Mouse (Mus musculus) stomach, postnatal 0 days (tissue): ENCODE measurements around the gene Coro1b. TPM values are rescaled to one million over a fixed set of nuclear protein-coding genes. Genes with fewer than 3 reads are reported as not detected.

Experiments used
- ATAC-seq: fragments of 200-750 bp; cut with Nextera tagmentation; 2 replicates; pipeline ENCODE4 v1.8.0; 2017; ENCODE audit not compliant: low FRiP score, low TSS enrichment
- DNase-seq: peaks from one replicate; pipeline ENCODE4 v3.0.0-alpha.2; 2016; ENCODE audit warnings: low spot score
- H3K27ac ChIP-seq: fragments of 300-500 bp; sonication (generic); replicated peaks from 2 replicates; pipeline ENCODE4 v1.5.1; 2014; ENCODE audit warnings: mild to moderate bottlenecking, control low read depth
- H3K27me3 ChIP-seq: fragments of 300-500 bp; sonication (generic); 2 replicates; pipeline ENCODE4 v1.6.1; 2014; ENCODE audit warnings: low read length; ENCODE audit not compliant: control insufficient read depth, insufficient read depth
- H3K36me3 ChIP-seq: fragments of 300-500 bp; sonication (generic); 2 replicates; pipeline ENCODE4 v1.6.1; 2014; ENCODE audit warnings: low read length, mixed read lengths; ENCODE audit not compliant: control insufficient read depth, insufficient read depth
- H3K4me1 ChIP-seq: fragments of 300-500 bp; sonication (generic); replicated peaks from 2 replicates; pipeline ENCODE4 v1.6.1; 2014; ENCODE audit warnings: antibody characterized with exemption; ENCODE audit not compliant: control insufficient read depth, insufficient read depth
- H3K4me2 ChIP-seq: fragments of 300-500 bp; sonication (generic); replicated peaks from 2 replicates; pipeline ENCODE4 v1.6.1; 2014; ENCODE audit warnings: low read depth, mild to moderate bottlenecking, control low read depth, moderate library complexity
- H3K4me3 ChIP-seq: fragments of 300-500 bp; sonication (generic); 2 replicates; pipeline ENCODE4 v1.5.1; 2014; ENCODE audit warnings: low read depth, low read length, control low read depth
- H3K9ac ChIP-seq: fragments of 300-500 bp; sonication (generic); 2 replicates; pipeline ENCODE4 v1.6.1; 2014; ENCODE audit warnings: mild to moderate bottlenecking, low read length, control low read depth, mixed read lengths
- H3K9me3 ChIP-seq: fragments of 300-500 bp; sonication (generic); 2 replicates; pipeline ENCODE4 v1.6.1; 2016; ENCODE audit warnings: low read length; ENCODE audit not compliant: control insufficient read depth
- CTCF ChIP-seq: IDR thresholded peaks from 2 replicates; pipeline ENCODE4 v1.5.1; 2016; ENCODE audit warnings: antibody characterized with exemption, low read depth, mild to moderate bottlenecking, moderate library complexity
- EP300 ChIP-seq: optimal IDR thresholded peaks from 2 replicates; pipeline ENCODE3; 2016; ENCODE audit warnings: antibody characterized with exemption
- WGBS: fragments of 180-500 bp; shearing (Covaris S2); extraction: QIAGEN DNeasy Blood & Tissue Kit; methylation state at CpG from one replicate; pipeline ENCODE4 v1.1.7; 2014; 5-methylcytosine and 5-hydroxymethylcytosine counted together
- polyA plus RNA-seq: library from polyadenylated mRNA; unstranded; fragments of >200 nt; fragmentation: Nextera tagmentation; extraction: Ambion mirVana; gene quantifications from 2 replicates; pipeline ENCODE4 v1.2.1, GENCODE M21; 2015

Coro1b gene
- 127 and 133 TPM in 2 replicates for polyA plus RNA-seq

DNA sequence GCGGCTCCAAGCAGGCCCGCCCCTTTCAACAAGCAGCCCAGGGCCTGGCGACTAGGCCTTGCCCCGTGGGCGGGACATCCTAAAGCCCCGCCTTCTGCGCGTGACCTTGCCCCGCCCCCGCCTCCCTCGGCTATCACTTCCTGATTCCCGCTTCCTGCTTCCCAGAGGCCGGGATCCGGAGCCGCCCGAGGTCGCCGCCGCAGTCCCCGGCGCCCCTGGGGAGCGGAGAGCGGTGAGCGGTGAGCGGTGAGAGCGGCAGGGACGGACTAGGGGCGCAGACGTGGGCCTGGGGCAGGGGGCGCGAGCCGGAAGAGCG is at the start of gene Coro1b:
Gene Coro1b, plus strand, starts transcription at position 129 of the 316 bp plus-strand sequence.
- peak within 1 kb of the TSS; percentile 89 for H3K27ac ChIP-seq
- H3K4me3 ChIP-seq, result peak within 1 kb of the TSS; percentile 91
- H3K4me1 ChIP-seq, result no peaks in the 10 kb centered on the region
- under 1% methylated on average over 24 of the region's 33 CpGs for WGBS
- no peaks in the 10 kb centered on the region for H3K9me3 ChIP-seq
- no peaks in the 10 kb centered on the region for H3K27me3 ChIP-seq
- peak within 1 kb of the TSS; percentile 69 for H3K4me2 ChIP-seq
- peaks cover 9% of the 10 kb centered on the region; the same call in 1 of the 2 replicates for H3K36me3 ChIP-seq
- H3K9ac ChIP-seq, result peak within 1 kb of the TSS; percentile 95
- DNase-seq, result peak; percentile 99
- peak; percentile 93 for ATAC-seq
- no peak for TF ChIP-seq CTCF
- peak; percentile 72 for TF ChIP-seq EP300

DNA sequence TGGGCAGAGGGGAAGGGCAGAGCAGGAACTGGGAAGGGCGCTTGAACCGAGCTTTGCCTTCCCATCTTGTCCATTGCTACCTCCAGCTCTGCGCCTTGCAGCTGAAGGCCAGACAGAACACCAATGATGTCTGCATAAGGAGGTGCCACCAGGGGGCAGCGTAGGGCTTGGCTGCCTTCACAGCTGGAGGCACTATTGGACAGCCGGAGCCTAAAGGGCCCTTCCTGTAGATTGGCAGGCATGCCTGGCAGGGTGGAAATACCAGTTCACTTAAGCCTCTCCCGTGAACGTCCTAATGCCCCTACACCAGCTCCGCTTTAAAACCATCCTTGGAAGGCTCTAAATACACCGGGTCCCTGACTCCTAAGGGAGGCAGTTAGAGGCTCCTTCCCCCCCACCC is 49.4 kb upstream of the Coro1b start:
- H3K4me1 ChIP-seq, result peaks cover 16% of the 10 kb centered on the region
- no peak overlapping the region for H3K9ac ChIP-seq
- DNase-seq, result peak; percentile 96
- peak overlapping the region; percentile 30 for H3K27ac ChIP-seq
- H3K4me3 ChIP-seq, result 0 out of 2 replicates have a peak overlapping the region, but pooled peaks have one; percentile 6
- TF ChIP-seq EP300, result no peak
- peak; percentile 99 for TF ChIP-seq CTCF
- no peaks in the 10 kb centered on the region for H3K9me3 ChIP-seq
- peak; percentile 25 for ATAC-seq
- no peaks in the 10 kb centered on the region for H3K27me3 ChIP-seq
- H3K4me2 ChIP-seq, result peak overlapping the region; percentile 88
- no peaks in the 10 kb centered on the region for H3K36me3 ChIP-seq
- WGBS, result 10% methylated on average over 9 of the region's 9 CpGs

DNA sequence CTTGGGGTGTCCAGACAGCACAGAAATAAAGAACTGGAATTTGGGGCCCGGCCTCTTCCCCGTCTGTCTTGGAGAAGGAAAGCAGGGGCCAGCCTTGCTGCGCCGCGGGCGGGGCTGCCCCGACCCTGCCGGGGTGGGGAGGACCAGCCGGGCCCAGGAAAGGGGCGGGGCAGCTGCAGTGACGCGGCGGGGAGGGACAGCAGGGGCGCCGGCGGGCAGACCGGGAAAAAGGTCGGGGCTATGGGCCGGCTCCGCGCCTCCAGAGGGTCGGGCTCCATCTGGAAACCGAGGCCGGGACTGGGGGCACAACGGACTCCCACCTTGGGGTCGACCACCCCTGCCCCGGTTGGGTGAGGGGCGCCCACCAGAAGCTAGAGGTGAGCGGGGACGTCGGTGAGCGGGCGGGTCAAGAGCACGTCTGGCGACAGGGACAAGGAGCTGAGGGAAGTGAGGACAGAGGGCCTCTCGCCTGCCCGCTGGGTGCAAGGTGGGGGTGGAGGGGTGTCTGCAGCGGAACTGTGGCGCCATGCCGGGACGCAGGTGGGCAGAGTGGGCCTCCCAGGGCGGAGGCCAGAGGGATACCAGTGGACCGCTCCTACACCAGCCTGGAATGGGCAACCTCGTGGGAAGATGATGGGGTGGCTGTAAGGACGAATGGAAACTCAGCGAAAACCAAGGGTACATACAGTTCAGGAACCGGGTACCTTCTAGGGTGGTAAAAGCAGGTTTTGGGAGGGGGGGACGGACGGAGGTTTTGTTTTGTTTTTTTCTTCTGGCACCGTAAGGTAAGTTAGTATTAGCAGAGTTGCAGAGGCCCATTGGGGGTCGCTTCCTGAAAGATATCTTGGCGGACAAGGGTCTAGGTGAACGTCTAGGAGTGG is 48.3 kb upstream of the Coro1b start, which contains the start of gene Pitpnm1:
Gene Pitpnm1, plus strand, starts transcription at position 162 of the 881 bp plus-strand sequence.
- ATAC-seq (no peak), DNase-seq (peak; percentile 84)
- Histone ChIP-seq H3K27ac (peak within 1 kb of the TSS; percentile 30), H3K4me3 (peak within 1 kb of the TSS; percentile 47), H3K4me1 (peaks cover 16% of the 10 kb centered on the region), H3K9ac (peak within 1 kb of the TSS; percentile 63), H3K27me3 (no peaks in the 10 kb centered on the region), H3K4me2 (peak within 1 kb of the TSS; percentile 88), H3K9me3 (no peaks in the 10 kb centered on the region), H3K36me3 (no peaks in the 10 kb centered on the region)
- 2% methylated on average over 49 of the region's 53 CpGs for WGBS
- TF ChIP-seq CTCF, result no peak
- no peak for TF ChIP-seq EP300

DNA sequence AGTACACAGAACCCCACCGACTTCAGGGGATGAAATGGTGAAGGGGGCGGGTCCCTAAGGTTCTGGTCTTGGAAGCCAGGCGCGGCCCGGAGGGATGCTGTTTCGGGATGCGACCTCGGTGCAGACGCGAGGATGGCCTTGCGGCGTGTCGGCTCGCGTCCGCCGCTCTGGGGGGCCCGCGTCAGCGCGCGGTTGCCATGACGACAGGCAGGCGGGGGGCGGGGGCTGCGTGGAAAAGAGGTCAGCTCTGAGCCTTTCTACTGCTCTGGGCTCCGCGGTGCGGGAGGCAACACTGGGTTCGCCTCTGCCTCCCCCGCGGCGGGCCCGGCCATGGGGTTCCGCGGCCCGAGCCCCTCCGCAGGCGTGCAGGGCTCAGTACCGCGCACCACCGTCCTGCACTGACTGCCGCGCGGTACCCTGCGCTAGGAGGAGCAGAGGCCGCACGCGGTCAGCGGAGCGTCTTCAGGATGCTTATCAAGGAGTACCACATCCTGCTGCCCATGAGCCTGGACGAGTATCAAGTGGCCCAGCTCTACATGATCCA is 47.6 kb upstream of the Coro1b start:
- H3K27ac ChIP-seq, result no peak overlapping the region
- 3% methylated on average over 52 of the region's 52 CpGs for WGBS
- H3K9me3 ChIP-seq, result no peaks in the 10 kb centered on the region
- DNase-seq, result peak; percentile 47
- ATAC-seq, result no peak
- H3K27me3 ChIP-seq, result no peaks in the 10 kb centered on the region
- no peak for TF ChIP-seq CTCF
- peaks cover 16% of the 10 kb centered on the region for H3K4me1 ChIP-seq
- H3K9ac ChIP-seq, result peak overlapping the region; percentile 35; the same call in 1 of the 2 replicates
- H3K4me2 ChIP-seq, result peak overlapping the region; percentile 88
- peak overlapping the region; percentile 47 for H3K4me3 ChIP-seq
- H3K36me3 ChIP-seq, result no peaks in the 10 kb centered on the region; the same call in 1 of the 2 replicates

DNA sequence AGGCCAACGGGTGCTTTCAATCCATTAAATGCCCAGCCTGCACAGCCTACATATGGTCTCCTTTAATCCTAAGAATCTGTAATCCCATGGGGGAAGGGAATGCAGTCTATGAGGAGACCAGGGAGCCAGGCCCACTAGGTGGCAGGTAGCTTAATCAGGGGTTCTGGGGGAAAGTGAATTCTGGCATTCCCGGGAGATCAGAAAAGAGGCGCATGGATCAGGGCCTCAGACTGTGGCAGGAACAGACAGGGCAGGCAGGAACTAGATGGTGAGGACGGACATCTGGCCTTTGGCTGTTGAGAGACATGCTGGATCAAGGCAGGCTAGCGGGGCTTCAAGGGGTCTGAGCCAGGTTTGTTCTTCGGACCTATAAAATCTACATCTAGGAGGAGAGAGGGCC is 47.0 kb upstream of the Coro1b start:
- DNase-seq (no peak), ATAC-seq (no peak)
- Histone ChIP-seq H3K4me2 (no peak overlapping the region), H3K9me3 (no peaks in the 10 kb centered on the region), H3K4me1 (peaks cover 15% of the 10 kb centered on the region), H3K9ac (no peak overlapping the region), H3K36me3 (no peaks in the 10 kb centered on the region; the same call in 1 of the 2 replicates), H3K4me3 (no peak overlapping the region), H3K27me3 (no peaks in the 10 kb centered on the region), H3K27ac (no peak overlapping the region)
- no peak for TF ChIP-seq CTCF
- TF ChIP-seq EP300, result no peak
- 82% methylated on average over 6 of the region's 6 CpGs for WGBS

DNA sequence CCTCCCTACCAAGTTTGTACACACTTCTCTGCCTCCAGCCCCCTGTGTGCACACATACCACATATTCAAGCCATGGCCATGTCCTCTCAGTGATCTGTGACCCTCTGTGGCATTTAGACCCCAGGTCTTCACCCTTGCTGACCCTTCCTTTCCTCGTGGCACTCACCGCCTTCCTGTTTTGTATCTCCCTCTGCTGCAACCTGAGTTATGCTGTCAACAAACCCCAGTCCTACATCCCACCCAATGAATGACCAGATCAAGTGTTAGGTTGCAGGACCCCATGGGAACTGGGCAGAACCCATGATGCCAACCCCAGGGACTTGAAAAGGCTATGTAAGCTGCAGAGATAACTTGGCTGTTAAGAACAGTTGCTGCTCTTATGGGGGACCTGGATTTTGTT is 46.4 kb upstream of the Coro1b start:
- H3K4me1 ChIP-seq, result peaks cover 14% of the 10 kb centered on the region
- H3K4me2 ChIP-seq, result no peak overlapping the region
- 91% methylated on average over 2 of the region's 2 CpGs for WGBS
- H3K4me3 ChIP-seq, result no peak overlapping the region
- H3K9ac ChIP-seq, result no peak overlapping the region
- ATAC-seq, result no peak
- H3K9me3 ChIP-seq, result no peaks in the 10 kb centered on the region
- H3K27me3 ChIP-seq, result no peaks in the 10 kb centered on the region
- H3K36me3 ChIP-seq, result no peaks in the 10 kb centered on the region; the same call in 1 of the 2 replicates
- no peak for DNase-seq
- H3K27ac ChIP-seq, result no peak overlapping the region
- TF ChIP-seq EP300, result no peak
- no peak for TF ChIP-seq CTCF
